Mouse (Mus musculus) hindbrain, embryonic 15.5 days (tissue): ENCODE measurements around the gene Zscan4c. TPM values are rescaled to one million over a fixed set of nuclear protein-coding genes. Genes with fewer than 3 reads are reported as not detected.
"Not testable (repeated sequence)": the region's sequence is repeated elsewhere in the genome, so short reads cannot be mapped to it uniquely, and the experiment has no call there.

Experiments used
- ATAC-seq: fragments of 200-750 bp; cut with Nextera tagmentation; 2 replicates; pipeline ENCODE4 v1.8.0; 2017; ENCODE audit warnings: low read depth, moderate number of reproducible peaks, moderate TSS enrichment; ENCODE audit not compliant: low FRiP score
- H3K27ac ChIP-seq: fragments of 300-500 bp; sonication (generic); replicated peaks from 2 replicates; pipeline ENCODE4 v1.5.1; 2015; ENCODE audit warnings: mild to moderate bottlenecking, inconsistent platforms
- H3K27me3 ChIP-seq: fragments of 300-500 bp; sonication (generic); 2 replicates; pipeline ENCODE4 v1.6.1; 2015; ENCODE audit warnings: control low read depth, inconsistent platforms
- H3K36me3 ChIP-seq: fragments of 300-500 bp; sonication (generic); 2 replicates; pipeline ENCODE4 v1.6.1; 2015; ENCODE audit warnings: control low read depth, inconsistent platforms
- H3K4me1 ChIP-seq: fragments of 300-500 bp; sonication (generic); replicated peaks from 2 replicates; pipeline ENCODE4 v1.6.1; 2015; ENCODE audit warnings: control low read depth, inconsistent platforms
- H3K4me2 ChIP-seq: fragments of 300-500 bp; sonication (generic); 2 replicates; pipeline ENCODE4 v1.6.1; 2015; ENCODE audit warnings: moderate library complexity, mild to moderate bottlenecking, inconsistent platforms
- H3K4me3 ChIP-seq: fragments of 300-500 bp; sonication (generic); 2 replicates; pipeline ENCODE4 v1.5.1; 2015; ENCODE audit warnings: mild to moderate bottlenecking, inconsistent platforms
- H3K9ac ChIP-seq: fragments of 300-500 bp; sonication (generic); 2 replicates; pipeline ENCODE4 v1.6.1; 2015; ENCODE audit warnings: inconsistent platforms
- H3K9me3 ChIP-seq: fragments of 300-500 bp; sonication (generic); 2 replicates; pipeline ENCODE4 v1.6.1; 2016; ENCODE audit warnings: control low read depth, inconsistent platforms
- WGBS: fragments of 180-500 bp; shearing (Covaris S2); methylation state at CpG from one replicate; pipeline ENCODE4 v1.1.7; 2015; 5-methylcytosine and 5-hydroxymethylcytosine counted together
- microRNA-seq: library from miRNA; unstranded; fragments of <30 nt; microRNA quantifications from one replicate; pipeline ENCODE4, GENCODE M21; 2016
- polyA plus RNA-seq: library from polyadenylated mRNA; unstranded; fragments of >200 nt; fragmentation: Nextera tagmentation; extraction: Ambion mirVana; gene quantifications from 2 replicates; pipeline ENCODE4 v1.2.1, GENCODE M21; 2015

The Zscan4c gene
- polyA plus RNA-seq = not detected in 2 replicates

DNA sequence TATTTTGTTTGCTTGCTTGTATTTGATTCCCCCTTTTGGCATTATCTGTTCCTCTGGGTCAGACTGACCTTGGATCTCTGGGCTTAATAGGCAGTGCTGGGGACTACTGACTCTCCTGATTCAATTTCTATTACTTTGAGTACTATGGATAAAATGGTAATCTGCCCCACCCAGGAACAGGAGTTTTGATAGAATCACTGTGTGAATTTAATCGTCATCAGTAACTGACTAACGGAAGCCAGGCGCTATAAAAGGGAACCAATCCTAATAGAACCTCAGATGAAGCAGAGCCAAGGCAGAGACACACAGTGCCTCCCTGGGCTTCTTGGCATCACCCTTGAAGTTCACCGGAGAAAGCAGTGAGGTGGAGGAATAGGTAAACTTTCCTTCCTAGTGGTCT, at the start of gene Zscan4c:
Gene Zscan4c (plus strand): TSS at position 301 of the 400 bp plus-strand sequence.
- H3K9ac ChIP-seq, H3K27ac ChIP-seq, H3K27me3 ChIP-seq, H3K4me2 ChIP-seq, H3K4me1 ChIP-seq, H3K4me3 ChIP-seq, H3K9me3 ChIP-seq, ATAC-seq, H3K36me3 ChIP-seq: not testable (repeated sequence)
- WGBS = 93% methylated on average over 4 of the region's 4 CpGs

Small RNA genes lying within 50 kb of the gene (microRNA-seq; reads per million reads assigned to microRNA genes)
- gene Mir297-1 = not detected

Other genes with a start within 250 kb of the Zscan4c start
- not detected in 2 replicates for gene Zscan4b, start 100.7 kb upstream of the Zscan4c start, polyA plus RNA-seq
- not detected in 2 replicates for gene Zscan4-ps1, start 63.9 kb downstream of the Zscan4c start, polyA plus RNA-seq
- gene Zscan4d, start 160.4 kb downstream of the Zscan4c start, polyA plus RNA-seq = not detected in 2 replicates